Mouse (Mus musculus): ENCODE measurements around the gene 1700007K13Rik. TPM values are rescaled to one million over a fixed set of nuclear protein-coding genes. Genes with fewer than 3 reads are reported as not detected.

The 1700007K13Rik gene
- polyA plus RNA-seq, 1 experiment from 2014 or later: 0.40 TPM

DNA sequence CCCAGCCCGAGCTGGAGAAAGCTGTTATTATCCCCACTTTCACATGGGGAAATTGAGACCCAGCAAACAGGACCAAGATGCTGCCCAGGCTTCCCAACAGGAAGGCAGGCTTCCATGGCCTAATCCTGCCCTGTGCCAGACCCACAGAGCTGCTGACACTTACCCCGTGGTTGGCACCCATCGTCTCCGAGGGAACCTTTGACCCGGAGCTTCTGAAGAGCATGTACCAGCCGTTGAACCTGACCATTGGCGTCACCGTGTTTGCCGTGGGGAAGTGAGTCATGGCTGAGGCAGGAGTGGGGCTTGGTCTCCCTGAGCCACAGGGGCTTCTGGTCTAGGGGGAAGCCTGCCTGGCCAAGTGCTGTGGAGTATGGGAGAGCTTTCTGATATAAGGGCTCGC is 36.9 kb upstream of the 1700007K13Rik start:
- 80% methylated on average over 10 of the region's 10 CpGs for WGBS (ENCODE audit: insufficient replicate concordance)
- H3K36me3 ChIP-seq (ENCODE audit: control insufficient read depth, insufficient read depth, low read length): no peaks in the 10 kb centered on the region
- no peak overlapping the region for H3K4me2 ChIP-seq
- ATAC-seq (replicated peaks; ENCODE audit: insufficient number of reproducible peaks, low FRiP score, low TSS enrichment): no peak
- no peak overlapping the region for H3K4me3 ChIP-seq (ENCODE audit: low read depth, low read length)
- H3K27ac ChIP-seq (ENCODE audit: low read depth, low read length): no peak overlapping the region
- no peaks in the 10 kb centered on the region for H3K4me1 ChIP-seq (ENCODE audit: control insufficient read depth, insufficient read depth, low read length)
- no peak overlapping the region for H3K9ac ChIP-seq (ENCODE audit: low read depth, low read length)
- H3K9me3 ChIP-seq (replicated peaks; ENCODE audit: control insufficient read depth, low read length): no peaks in the 10 kb centered on the region
- no peaks in the 10 kb centered on the region for H3K27me3 ChIP-seq (ENCODE audit: control insufficient read depth, insufficient read depth, low read length)

DNA sequence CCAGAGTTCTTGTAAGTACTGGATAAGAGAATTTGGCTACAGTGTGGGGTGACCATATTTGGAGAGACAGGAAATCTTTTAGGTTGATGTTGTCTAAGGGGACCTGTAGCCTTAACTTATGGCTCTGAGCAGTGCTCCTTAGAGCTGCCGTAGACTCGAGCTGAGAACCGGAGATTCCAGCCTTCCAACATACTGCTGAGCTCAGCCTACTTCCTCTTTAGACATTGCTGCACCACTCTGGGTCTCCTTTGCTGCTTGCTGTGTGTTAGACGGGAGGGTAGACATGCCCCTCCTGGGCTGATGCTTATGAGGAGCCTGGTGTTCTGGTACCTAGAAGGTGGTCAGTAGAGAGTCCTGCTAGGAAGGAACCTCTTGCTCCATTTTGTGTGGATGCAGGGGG is 32.3 kb upstream of the 1700007K13Rik start:
- WGBS (ENCODE audit: insufficient replicate concordance): 53% methylated on average over 4 of the region's 4 CpGs
- Histone ChIP-seq H3K27ac (ENCODE audit: low read depth, low read length) (no peak overlapping the region), H3K27me3 (ENCODE audit: control insufficient read depth, insufficient read depth, low read length) (no peaks in the 10 kb centered on the region), H3K4me3 (ENCODE audit: low read depth, low read length) (no peak overlapping the region), H3K36me3 (ENCODE audit: control insufficient read depth, insufficient read depth, low read length) (no peaks in the 10 kb centered on the region), H3K9me3 (replicated peaks; ENCODE audit: control insufficient read depth, low read length) (no peaks in the 10 kb centered on the region), H3K9ac (ENCODE audit: low read depth, low read length) (no peak overlapping the region), H3K4me1 (ENCODE audit: control insufficient read depth, insufficient read depth, low read length) (no peaks in the 10 kb centered on the region), H3K4me2 (no peak overlapping the region)
- ATAC-seq (replicated peaks; ENCODE audit: insufficient number of reproducible peaks, low FRiP score, low TSS enrichment): no peak

DNA sequence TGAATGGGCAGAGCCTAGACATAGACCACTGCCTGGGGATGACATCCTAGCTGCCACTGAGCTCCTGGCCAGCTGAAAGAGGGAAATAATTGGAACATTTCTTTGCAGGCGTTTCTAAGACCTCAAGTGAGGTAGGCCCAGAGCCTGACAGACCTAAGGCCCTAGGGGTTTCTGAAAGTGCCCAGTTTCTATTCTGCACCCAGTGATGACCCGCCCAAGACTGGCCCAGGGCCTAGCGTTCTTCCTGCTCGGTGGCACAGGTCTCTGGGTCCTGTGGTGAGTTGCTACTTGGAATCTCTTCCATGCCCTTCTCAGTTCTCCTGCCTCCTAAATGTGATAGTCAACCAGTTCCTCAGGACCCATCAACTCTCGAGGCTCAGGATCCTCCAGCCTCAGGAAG is 31.4 kb upstream of the 1700007K13Rik start:
- no peak overlapping the region for H3K27ac ChIP-seq (ENCODE audit: low read depth, low read length)
- ATAC-seq (replicated peaks; ENCODE audit: insufficient number of reproducible peaks, low FRiP score, low TSS enrichment): no peak
- no peaks in the 10 kb centered on the region for H3K4me1 ChIP-seq (ENCODE audit: control insufficient read depth, insufficient read depth, low read length)
- whole genome bisulfite sequencing (ENCODE audit: insufficient replicate concordance): 84% methylated on average over 5 of the region's 5 CpGs
- H3K9ac ChIP-seq (ENCODE audit: low read depth, low read length): no peak overlapping the region
- no peak overlapping the region for H3K4me3 ChIP-seq (ENCODE audit: low read depth, low read length)
- no peaks in the 10 kb centered on the region for H3K36me3 ChIP-seq (ENCODE audit: control insufficient read depth, insufficient read depth, low read length)
- H3K9me3 ChIP-seq (replicated peaks; ENCODE audit: control insufficient read depth, low read length): no peaks in the 10 kb centered on the region
- H3K27me3 ChIP-seq (ENCODE audit: control insufficient read depth, insufficient read depth, low read length): no peaks in the 10 kb centered on the region
- H3K4me2 ChIP-seq: no peak overlapping the region

DNA sequence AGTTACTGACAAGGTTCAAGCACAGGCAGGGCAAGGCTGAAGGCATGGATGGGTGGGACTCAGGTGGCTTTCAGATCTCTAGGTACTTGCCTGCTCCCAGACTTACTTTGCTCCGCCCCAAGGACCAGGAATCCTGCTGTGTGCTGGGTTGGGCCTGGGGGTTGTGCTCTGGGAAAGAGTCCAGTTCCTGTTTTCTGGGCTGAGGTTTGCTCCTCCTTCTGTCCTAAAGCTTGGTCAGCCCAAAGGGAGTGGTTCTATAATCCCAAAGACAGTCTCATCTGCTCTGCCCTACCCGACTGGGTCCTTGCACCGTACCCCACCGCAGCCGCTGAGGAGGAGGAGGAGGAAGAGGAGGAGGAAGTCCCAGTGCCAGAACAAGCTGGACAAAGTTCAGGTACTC is 30.5 kb upstream of the 1700007K13Rik start, which contains the start of gene Gbgt1:
TSS of gene Gbgt1 (plus strand) at position 221 of the 400 bp plus-strand sequence.
- 76% methylated on average over 5 of the region's 5 CpGs for WGBS (ENCODE audit: insufficient replicate concordance)
- H3K27ac ChIP-seq (ENCODE audit: low read depth, low read length): no peak within 1 kb of the TSS

DNA sequence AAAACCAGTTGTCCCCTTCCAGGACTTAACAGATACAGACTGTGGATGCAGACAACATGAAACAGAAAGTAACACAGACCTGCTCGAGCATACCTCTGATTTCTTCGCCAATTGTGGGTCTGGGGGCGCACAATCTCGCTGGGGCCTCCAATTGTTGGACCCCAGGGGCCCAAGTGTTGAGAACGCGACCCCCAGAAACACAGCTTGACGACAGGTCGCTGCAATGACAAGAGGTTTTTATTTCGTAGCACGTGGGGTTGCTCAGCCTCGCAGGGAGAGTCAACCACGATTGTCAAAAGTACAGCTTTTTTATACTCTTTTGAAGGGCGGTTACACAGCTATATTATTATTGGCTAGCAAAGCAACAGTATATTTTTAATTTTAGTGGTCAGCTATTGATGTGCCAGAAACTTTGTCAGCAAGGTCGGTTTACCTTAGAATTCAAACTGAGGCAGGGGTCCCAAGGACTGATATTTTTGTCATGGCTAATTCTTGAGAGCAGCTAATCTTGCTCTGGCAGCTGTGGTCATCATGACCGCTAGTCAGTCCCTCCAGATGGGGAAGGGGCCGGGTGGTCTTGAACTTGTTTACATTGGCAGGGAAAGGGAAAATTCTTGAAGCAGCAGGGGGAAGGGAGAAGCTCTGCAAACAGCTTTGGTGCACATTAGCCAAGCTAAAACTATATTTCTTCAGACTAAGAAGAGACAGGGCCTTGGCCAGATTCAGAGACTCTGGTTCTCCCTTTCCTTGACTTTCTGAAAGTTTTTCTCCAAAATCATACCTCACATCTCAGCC is 29.9 kb upstream of the 1700007K13Rik start:
- no peaks in the 10 kb centered on the region for H3K27me3 ChIP-seq (ENCODE audit: control insufficient read depth, insufficient read depth, low read length)
- H3K9me3 ChIP-seq (replicated peaks; ENCODE audit: control insufficient read depth, low read length): no peaks in the 10 kb centered on the region
- no peak overlapping the region for H3K27ac ChIP-seq (ENCODE audit: low read depth, low read length)
- no peaks in the 10 kb centered on the region for H3K36me3 ChIP-seq (ENCODE audit: control insufficient read depth, insufficient read depth, low read length)
- H3K4me1 ChIP-seq (ENCODE audit: control insufficient read depth, insufficient read depth, low read length): no peaks in the 10 kb centered on the region
- no peak overlapping the region for H3K9ac ChIP-seq (ENCODE audit: low read depth, low read length)
- H3K4me3 ChIP-seq (ENCODE audit: low read depth, low read length): no peak overlapping the region
- 82% methylated on average over 16 of the region's 16 CpGs for WGBS (ENCODE audit: insufficient replicate concordance)
- no peak overlapping the region for H3K4me2 ChIP-seq
- no peak for ATAC-seq (replicated peaks; ENCODE audit: insufficient number of reproducible peaks, low FRiP score, low TSS enrichment)

More for the DNA sequence above, 30.5 kb upstream of the 1700007K13Rik start, which contains the start of gene Gbgt1:
- Histone ChIP-seq H3K4me3 (ENCODE audit: low read depth, low read length) (no peak within 1 kb of the TSS), H3K9ac (ENCODE audit: low read depth, low read length) (no peak within 1 kb of the TSS), H3K4me1 (ENCODE audit: control insufficient read depth, insufficient read depth, low read length) (no peaks in the 10 kb centered on the region), H3K9me3 (replicated peaks; ENCODE audit: control insufficient read depth, low read length) (no peaks in the 10 kb centered on the region), H3K27me3 (ENCODE audit: control insufficient read depth, insufficient read depth, low read length) (no peaks in the 10 kb centered on the region), H3K4me2 (no peak within 1 kb of the TSS), H3K36me3 (ENCODE audit: control insufficient read depth, insufficient read depth, low read length) (no peaks in the 10 kb centered on the region)
- no peak for ATAC-seq (replicated peaks; ENCODE audit: insufficient number of reproducible peaks, low FRiP score, low TSS enrichment)

DNA sequence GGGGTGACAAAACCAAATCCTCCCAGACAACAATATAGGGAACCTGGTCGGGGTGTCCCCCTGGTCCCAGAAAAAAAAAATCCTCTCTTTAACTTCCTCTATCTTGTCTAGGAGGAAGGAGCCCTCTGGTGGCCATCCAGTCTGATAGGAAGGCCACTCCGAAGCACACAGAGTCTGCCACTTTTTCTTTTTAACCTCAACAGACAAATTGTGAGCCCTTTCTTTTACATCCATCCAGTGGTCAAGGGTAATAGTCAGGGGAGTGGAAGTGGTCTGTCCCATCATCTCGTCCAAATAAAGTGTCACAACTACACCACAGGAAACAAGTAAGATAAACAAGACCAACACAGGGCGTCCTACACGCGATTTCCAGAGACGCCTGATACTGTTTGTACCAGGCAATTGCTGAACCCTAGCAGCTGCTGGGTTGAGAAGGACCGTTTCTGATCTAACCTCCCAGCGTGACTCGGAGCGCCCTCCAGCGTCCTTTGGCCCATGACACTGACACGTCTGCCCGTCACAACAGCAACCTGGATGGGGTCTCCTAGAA is 29.1 kb upstream of the 1700007K13Rik start:
- no peak overlapping the region for H3K4me3 ChIP-seq (ENCODE audit: low read depth, low read length)
- no peaks in the 10 kb centered on the region for H3K36me3 ChIP-seq (ENCODE audit: control insufficient read depth, insufficient read depth, low read length)
- no peak overlapping the region for H3K27ac ChIP-seq (ENCODE audit: low read depth, low read length)
- H3K27me3 ChIP-seq (ENCODE audit: control insufficient read depth, insufficient read depth, low read length): no peaks in the 10 kb centered on the region
- H3K9ac ChIP-seq (ENCODE audit: low read depth, low read length): no peak overlapping the region
- H3K4me1 ChIP-seq (ENCODE audit: control insufficient read depth, insufficient read depth, low read length): no peaks in the 10 kb centered on the region
- no peak for ATAC-seq (replicated peaks; ENCODE audit: insufficient number of reproducible peaks, low FRiP score, low TSS enrichment)
- no peaks in the 10 kb centered on the region for H3K9me3 ChIP-seq (replicated peaks; ENCODE audit: control insufficient read depth, low read length)
- H3K4me2 ChIP-seq: no peak overlapping the region
- 71% methylated on average over 14 of the region's 14 CpGs for WGBS (ENCODE audit: insufficient replicate concordance)

DNA sequence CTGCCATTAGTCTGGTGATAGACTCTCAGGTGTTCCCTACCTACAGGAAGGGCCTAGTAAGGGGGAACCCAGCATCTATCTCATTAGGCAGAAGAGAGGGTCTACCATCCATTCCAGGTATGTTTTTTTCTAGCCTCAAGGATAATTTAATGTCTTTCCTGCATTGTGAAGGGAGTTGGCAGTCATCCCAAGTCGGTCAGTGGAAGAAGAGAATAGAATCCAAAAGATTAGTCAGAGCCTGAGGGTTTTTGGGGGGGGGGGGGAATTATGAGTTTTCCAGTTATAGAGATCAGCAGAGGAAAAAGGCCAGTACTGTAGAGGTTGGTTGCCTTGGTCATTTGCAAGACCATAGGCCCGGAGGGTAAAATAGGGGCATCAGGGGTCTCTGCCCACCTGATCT is 28.4 kb upstream of the 1700007K13Rik start:
- Histone ChIP-seq H3K9me3 (replicated peaks; ENCODE audit: control insufficient read depth, low read length) (no peaks in the 10 kb centered on the region), H3K4me1 (ENCODE audit: control insufficient read depth, insufficient read depth, low read length) (no peaks in the 10 kb centered on the region), H3K4me2 (no peak overlapping the region), H3K9ac (ENCODE audit: low read depth, low read length) (no peak overlapping the region), H3K4me3 (ENCODE audit: low read depth, low read length) (no peak overlapping the region), H3K36me3 (ENCODE audit: control insufficient read depth, insufficient read depth, low read length) (no peaks in the 10 kb centered on the region), H3K27me3 (ENCODE audit: control insufficient read depth, insufficient read depth, low read length) (no peaks in the 10 kb centered on the region), H3K27ac (ENCODE audit: low read depth, low read length) (no peak overlapping the region)
- ATAC-seq (replicated peaks; ENCODE audit: insufficient number of reproducible peaks, low FRiP score, low TSS enrichment): no peak
- 74% methylated on average over 2 of the region's 2 CpGs for WGBS (ENCODE audit: insufficient replicate concordance)

DNA sequence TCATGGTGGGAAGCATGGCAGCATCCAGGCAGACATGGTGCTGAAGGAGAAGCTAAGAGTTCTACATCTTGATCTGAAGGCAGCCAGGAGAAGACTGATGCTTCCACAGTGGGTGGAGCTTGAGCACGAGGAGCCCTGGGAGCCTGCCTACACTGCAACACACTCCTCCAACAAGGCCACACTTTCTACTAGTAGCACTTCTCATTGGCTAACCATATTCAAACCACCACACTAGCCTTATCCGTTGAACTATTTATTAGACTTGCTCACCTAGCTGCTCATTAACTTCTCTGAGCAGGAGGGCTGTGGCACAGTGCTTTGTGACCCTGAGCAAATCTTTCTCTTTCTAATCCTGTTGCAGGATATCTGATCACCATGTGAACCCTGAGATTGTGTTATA is 17.7 kb upstream of the 1700007K13Rik start:
- no peaks in the 10 kb centered on the region for H3K36me3 ChIP-seq (ENCODE audit: control insufficient read depth, insufficient read depth, low read length)
- H3K4me1 ChIP-seq (ENCODE audit: control insufficient read depth, insufficient read depth, low read length): no peaks in the 10 kb centered on the region
- no peaks in the 10 kb centered on the region for H3K27me3 ChIP-seq (ENCODE audit: control insufficient read depth, insufficient read depth, low read length)
- no peaks in the 10 kb centered on the region for H3K9me3 ChIP-seq (replicated peaks; ENCODE audit: control insufficient read depth, low read length)
- no peak overlapping the region for H3K4me2 ChIP-seq
- H3K9ac ChIP-seq (ENCODE audit: low read depth, low read length): no peak overlapping the region
- WGBS (ENCODE audit: insufficient replicate concordance): 72% methylated on average over 2 of the region's 2 CpGs
- H3K27ac ChIP-seq (ENCODE audit: low read depth, low read length): no peak overlapping the region
- H3K4me3 ChIP-seq (ENCODE audit: low read depth, low read length): no peak overlapping the region
- ATAC-seq (replicated peaks; ENCODE audit: insufficient number of reproducible peaks, low FRiP score, low TSS enrichment): no peak

All from heart, embryonic 11.5 days (tissue).